Mouse (Mus musculus): ENCODE data around the gene Il11ra1.
A peak's percentile ranks its signal among the peaks of the same experiment; 100 is the strongest.

Gene Il11ra1

DNA sequence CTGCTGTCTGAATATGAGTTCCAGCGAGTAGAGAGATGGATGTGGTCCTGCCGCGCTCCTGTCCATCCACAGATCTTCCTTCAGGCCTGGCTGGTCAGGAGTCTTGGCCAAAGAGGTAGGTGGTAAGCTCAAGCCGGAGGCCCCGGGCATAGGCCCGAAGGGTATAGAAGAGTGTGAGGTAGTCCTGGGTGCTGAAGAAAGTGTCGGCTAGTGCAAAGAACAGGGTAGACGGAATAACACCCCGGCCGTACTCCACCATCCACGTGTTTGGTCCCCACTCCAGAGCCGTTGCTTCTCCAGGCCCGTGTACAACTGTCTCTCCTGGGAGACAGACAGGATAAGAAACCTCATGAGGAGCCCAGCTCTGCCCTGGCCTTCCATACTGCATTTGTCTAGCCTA, 39.5 kb downstream of the Il11ra1 start:
- TF ChIP-seq GATA4 (IDR thresholded peaks at IDR 0.05; ENCODE audit: insufficient replicate concordance, low read length), result no peak

DNA sequence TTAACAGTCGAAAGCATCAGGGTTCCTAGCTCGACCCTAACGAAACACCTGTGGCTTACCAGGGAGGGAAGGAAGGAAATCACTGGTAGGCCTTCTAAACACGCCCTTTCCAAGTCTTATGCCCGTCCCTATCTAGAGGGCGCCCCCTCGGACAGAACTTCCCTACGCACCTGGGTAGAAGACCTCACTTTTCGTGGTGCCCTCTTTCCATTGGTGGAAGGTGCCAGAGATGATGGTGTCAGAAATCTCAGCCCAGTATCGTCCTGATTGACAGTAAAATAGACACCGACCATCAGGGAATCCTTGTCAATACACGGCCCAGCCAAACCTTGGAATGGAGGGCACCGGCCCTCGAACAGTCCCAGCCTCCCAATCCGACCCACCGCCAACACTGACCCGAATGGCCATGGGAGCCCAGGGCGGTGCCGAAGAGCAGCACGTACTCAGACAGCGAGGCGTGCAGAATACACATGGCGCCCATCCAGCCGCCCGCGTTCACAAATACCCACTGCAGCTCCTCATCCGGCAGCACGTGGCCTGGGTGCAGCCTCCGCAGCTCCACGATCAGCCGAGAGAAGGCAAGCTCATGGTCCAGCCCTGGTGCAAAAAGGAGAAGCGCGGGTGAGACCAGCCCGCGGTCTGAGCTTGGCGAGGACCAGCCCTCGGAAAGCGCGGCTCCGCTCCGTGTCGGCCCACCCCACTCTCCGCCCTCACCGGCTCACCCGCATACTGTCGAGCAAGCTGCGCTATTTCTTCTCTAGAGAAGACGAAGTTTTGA, 40.8 kb downstream of the Il11ra1 start:
- no peak for TF ChIP-seq GATA4 (IDR thresholded peaks at IDR 0.05; ENCODE audit: insufficient replicate concordance, low read length)

DNA sequence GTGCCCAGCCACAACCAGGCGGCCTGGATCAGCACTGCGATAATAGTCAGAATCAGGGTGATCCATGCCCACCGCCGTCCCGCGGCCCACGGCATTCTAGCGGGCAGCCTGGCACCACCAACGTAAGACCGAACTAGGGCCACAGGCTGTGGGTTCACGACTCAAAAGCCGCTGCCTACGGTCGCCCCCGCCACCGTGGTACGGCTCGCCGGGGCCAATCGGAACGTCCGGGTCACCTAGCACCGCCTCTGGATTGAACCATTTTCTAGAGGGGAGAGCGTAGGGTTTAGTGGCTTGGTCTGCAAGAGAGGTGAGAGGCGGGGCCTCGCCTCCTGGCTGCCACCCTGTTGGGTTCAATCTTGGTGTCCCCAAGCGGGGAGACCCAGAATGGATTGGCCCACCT, 41.4 kb downstream of the Il11ra1 start:
- TF ChIP-seq GATA4 (IDR thresholded peaks at IDR 0.05; ENCODE audit: insufficient replicate concordance, low read length), result peak; percentile 38; the same call in 1 of the 2 replicates

DNA sequence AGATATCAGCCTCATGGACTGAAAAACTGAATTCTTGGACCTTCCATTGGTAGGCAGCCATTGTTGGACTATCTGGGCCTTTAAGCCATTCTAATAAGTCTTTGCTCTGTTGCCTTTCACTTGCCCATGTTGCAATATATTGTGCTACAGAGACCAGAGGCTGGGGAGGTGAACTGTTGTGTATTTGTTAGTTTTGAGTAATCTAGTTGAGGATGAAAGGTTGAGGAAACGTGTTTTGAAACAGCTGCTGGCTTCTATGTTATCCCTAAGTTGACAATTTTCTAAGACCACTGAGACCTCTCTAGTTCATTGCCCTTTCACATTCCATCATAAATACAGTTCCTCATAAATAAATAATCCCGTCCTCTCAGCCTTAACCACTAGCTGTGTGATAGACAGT, 44.3 kb downstream of the Il11ra1 start:
- no peak for TF ChIP-seq GATA4 (IDR thresholded peaks at IDR 0.05; ENCODE audit: insufficient replicate concordance, low read length)

DNA sequence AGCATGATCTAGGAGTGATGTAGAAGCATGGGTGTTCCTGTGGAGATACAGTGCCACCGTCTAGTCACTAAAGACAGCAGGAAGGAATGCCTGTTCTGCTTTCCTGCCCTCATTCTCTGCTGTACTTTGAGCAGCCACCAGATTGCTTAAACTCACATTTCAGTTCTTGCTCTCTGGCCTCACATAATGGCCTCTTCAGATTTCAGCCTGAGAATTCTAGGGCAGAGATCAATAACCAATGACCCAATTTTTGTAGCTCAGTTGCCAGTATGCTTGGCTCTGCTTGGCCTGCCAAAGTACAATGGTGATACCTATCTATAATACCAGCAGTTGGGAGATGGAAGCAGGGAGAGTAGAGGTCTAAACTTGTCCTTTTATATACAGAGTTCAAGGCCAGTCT, 45.2 kb downstream of the Il11ra1 start:
- TF ChIP-seq GATA4 (IDR thresholded peaks at IDR 0.05; ENCODE audit: insufficient replicate concordance, low read length), result no peak

DNA sequence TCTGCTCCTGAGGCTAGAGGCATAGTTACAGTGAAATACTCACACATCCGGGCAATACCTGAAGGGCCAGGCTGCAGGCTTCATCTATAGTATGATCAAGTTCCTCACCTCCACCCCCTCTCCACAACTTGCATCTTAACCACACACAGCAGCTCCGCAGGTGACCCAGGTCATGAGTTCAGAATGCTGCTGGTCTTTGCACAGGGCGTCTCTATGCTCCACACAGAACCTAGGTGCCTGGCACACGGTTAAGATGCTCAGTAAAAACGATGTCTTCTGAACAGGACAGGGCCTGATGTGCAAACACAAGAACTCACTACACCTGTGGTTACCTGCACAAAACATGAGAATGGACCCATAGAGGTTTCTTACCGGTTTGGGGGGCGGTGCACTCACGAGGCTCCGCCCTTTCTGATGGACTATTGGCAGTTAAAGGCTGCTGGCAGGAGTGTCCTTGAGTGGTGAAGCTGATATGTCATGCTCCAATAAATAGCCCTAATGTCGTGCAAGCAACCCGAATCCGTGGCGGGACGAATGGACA, 55.1 kb downstream of the Il11ra1 start, which contains the start of gene Galt:
TSS of gene Galt (plus strand) at position 432 of the 541 bp plus-strand sequence.
- TF ChIP-seq GATA4 (IDR thresholded peaks at IDR 0.05; ENCODE audit: insufficient replicate concordance, low read length), result no peak

DNA sequence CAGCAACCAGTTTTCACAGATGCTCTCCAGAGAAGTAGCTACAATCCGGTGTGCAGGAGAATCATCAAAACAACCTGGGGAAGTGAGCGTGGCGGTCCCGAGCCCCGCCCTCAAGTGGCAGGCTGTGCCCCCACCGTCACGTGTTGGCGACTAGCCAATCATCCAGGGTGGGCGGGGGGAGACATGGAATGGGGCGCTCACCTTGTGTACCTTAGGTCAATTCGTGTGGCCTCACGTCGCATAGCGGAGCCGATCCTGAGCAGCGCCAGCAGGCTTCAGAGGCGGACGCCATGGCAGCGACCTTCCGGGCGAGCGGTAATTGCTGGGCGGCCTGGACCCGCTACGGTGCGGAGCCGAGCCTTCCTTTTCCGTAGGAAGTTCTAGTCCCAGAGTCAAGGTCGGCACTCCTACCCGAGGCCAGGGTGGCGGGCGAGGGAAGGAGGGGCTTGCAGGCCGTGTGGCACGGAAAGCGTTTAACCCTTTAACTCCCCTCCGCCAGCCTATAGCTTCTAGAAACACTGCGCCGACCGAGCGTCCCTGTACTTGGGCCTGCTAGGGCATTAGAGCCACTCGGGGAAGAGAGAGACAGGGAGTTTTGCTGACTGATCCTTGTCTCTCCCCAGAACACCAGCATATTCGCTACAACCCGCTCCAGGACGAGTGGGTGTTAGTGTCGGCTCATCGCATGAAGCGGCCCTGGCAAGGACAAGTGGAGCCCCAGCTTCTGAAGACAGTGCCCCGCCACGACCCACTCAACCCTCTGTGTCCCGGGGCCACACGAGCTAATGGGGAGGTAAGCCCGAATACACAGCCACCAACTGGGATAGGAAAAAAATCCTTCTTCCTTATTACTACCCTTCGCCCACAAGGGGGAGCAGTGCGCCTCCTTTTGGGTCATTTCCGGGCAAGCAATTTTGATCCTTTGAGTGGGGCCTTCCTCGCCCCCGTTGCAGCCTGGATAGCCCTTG, 55.8 kb downstream of the Il11ra1 start, which contains the start of gene Sigmar1:
TSS of gene Sigmar1 (minus strand) at position 820 of the 968 bp plus-strand sequence.
- TF ChIP-seq GATA4 (IDR thresholded peaks at IDR 0.05; ENCODE audit: insufficient replicate concordance, low read length), result peak; percentile 33; the same call in 1 of the 2 replicates

DNA sequence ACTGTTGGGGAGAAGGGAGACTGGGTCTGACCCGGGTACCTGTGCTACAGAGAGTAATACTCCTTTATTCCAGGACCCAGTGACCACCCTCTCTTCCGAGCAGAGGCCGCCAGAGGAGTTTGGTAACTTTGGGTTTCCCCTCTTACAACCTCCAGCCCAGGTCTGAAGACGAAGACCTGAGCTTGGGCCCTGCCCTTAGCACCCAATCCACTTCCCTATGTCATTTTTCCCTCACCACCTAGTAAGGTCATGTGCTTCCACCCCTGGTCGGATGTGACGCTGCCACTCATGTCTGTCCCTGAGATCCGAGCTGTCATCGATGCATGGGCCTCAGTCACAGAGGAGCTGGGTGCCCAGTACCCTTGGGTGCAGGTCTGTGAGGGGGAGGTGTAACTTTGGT, 56.7 kb downstream of the Il11ra1 start:
- TF ChIP-seq GATA4 (IDR thresholded peaks at IDR 0.05; ENCODE audit: insufficient replicate concordance, low read length), result no peak

DNA sequence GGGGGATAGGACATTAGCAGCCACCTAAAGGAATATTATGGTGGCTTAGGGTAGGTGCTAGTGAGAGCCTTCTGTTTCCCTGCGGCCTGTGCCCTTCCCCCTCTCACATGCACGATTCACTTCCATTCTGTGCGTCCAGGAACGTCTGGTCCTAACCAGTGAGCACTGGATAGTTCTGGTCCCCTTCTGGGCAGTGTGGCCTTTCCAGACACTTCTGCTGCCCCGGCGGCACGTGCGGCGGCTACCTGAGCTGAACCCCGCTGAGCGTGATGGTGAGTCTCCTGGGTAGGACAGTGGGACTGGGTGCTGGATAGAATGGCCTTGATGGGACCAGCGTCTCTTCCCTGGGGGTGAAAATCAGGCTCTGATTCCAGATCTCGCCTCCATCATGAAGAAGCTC, 57.5 kb downstream of the Il11ra1 start:
- no peak for TF ChIP-seq GATA4 (IDR thresholded peaks at IDR 0.05; ENCODE audit: insufficient replicate concordance, low read length)

DNA sequence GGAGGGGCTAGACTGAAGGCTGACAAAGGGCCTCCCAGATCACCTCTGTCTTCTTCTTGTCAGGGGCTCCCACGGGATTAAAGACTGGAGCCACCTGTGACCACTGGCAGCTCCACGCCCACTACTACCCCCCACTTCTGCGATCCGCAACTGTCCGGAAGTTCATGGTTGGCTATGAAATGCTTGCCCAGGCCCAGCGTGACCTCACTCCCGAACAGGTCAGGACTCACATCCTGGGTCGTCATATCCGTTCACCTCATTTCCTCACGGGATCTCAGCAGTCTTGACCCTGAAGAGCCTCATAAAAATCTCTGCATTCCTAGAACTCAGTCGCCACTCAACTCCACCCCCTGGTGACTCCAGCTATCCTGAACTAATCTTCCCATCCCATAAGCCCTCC, 58.2 kb downstream of the Il11ra1 start:
- TF ChIP-seq GATA4 (IDR thresholded peaks at IDR 0.05; ENCODE audit: insufficient replicate concordance, low read length), result no peak

DNA sequence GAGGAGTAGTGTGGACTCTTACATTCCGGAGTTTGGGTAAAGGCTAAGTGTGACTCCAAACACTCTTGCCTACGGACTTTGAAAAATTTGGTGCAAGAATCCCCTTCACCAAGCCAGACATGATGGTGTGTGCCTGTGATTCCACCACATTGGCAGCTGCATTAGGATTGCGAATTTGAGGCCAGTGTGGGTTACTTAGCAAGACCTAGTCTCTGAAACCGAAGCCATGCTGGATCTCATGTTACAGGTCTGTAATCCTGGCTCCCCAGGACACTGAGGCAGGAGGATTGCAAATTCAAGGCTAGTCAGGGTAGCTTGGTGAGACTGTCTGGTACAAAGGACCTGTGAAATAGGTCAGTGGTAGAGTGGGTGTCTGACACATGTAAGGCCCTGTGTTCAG, 58.9 kb downstream of the Il11ra1 start:
- no peak for TF ChIP-seq GATA4 (IDR thresholded peaks at IDR 0.05; ENCODE audit: insufficient replicate concordance, low read length)

DNA sequence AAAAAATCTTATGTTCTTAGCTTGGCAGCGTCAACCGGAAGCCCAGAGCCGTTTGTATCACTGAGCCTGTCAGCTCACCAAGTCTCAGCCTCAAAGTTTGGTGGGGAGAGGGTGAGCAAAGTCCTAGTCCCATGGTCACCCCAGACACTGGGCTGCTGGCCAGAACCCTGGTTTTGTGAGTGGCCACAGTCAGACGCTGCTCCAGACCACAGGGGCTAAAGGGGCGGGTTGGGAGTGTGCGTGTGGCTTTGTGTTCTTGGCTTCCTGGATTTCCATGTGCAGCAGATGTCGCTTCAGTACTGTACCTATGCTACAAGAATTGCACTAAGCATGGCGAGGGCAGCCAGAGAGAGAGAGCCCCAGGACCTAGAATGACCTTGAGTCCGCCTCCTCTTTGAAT, 59.4 kb downstream of the Il11ra1 start:
- TF ChIP-seq GATA4 (IDR thresholded peaks at IDR 0.05; ENCODE audit: insufficient replicate concordance, low read length), result no peak

DNA sequence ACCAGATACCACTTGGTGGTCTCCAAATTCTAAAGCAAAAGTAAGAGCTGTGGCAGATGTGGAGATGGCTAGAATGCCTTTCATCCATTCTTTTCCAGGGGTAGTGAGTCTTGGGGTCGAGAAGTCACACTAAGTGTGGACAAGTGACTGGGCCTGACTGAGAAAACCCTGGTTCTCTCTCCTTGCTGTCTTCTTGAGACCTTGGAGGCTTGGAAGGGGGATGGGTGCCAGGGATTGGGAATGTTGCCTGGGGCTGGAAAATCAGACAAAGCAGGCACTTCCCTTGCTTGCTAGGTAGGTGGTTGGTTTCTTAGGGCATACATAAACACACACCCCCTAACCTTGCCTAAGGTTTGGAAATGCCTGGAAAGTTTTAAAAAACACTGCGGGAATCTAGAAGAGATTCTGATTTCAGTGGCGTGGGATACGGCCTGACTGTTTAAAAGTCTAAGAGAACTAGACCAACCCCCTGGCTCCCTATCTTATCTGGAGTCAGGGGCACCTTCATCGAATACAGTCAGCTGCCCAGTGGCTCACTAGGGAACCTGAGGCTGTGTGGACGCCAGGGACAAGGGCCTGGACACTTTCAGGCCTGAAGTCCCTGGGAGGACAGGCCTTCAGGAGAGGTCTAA, 60.0 kb downstream of the Il11ra1 start:
- no peak for TF ChIP-seq GATA4 (IDR thresholded peaks at IDR 0.05; ENCODE audit: insufficient replicate concordance, low read length)

DNA sequence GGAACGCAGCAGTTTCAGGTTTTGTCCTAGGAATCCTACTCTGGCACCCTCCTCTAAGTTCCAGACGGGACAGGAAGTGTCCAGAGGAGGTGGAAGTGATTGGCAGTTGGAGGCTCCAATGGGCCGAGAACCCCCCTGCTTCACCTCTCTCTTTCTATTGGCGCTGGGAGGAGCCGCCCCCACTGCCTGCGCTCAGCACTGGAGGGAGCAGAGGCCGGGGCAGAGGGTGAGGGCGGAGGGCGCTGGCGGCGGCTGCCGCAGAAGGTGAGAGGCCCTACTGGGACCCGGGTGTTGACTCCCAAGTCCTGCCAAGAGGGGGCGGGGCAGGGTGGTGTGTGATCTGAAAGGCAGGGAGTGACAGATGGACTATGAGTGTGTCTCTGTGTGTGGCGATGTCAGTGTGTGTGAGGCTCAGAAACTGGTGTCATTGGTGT, 60.5 kb downstream of the Il11ra1 start:
- TF ChIP-seq GATA4 (IDR thresholded peaks at IDR 0.05; ENCODE audit: insufficient replicate concordance, low read length), result no peak

DNA sequence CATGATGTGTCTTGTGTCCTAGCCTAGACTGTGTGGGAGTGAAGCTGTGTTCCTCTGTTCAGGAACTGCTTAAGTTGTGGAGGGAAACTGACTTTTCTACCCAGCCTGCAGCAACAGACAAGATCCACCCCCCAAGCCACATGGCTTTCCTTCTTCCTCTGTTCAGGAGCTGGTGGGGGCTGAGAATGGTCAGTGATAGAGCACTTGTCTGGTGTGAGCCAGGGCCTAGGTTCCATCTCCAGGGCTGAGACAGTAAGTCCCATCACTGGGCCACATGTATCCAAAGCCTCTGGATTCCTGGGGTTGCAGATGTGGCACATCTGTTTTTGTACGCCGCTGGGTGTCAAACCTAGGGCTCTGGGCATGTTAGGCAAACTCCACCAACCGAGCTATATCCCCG, 61.1 kb downstream of the Il11ra1 start:
- no peak for TF ChIP-seq GATA4 (IDR thresholded peaks at IDR 0.05; ENCODE audit: insufficient replicate concordance, low read length)
